Mouse (Mus musculus): ENCODE data around the gene Rimbp2. TPM values are rescaled to one million over a fixed set of nuclear protein-coding genes. Genes with fewer than 3 reads are reported as not detected.
"Not testable (repeated sequence)": the region's sequence is repeated elsewhere in the genome, so short reads cannot be mapped to it uniquely, and the experiment has no call there.

The Rimbp2 gene
- polyA plus RNA-seq, 1 experiment from 2014 or later, result not detected

DNA sequence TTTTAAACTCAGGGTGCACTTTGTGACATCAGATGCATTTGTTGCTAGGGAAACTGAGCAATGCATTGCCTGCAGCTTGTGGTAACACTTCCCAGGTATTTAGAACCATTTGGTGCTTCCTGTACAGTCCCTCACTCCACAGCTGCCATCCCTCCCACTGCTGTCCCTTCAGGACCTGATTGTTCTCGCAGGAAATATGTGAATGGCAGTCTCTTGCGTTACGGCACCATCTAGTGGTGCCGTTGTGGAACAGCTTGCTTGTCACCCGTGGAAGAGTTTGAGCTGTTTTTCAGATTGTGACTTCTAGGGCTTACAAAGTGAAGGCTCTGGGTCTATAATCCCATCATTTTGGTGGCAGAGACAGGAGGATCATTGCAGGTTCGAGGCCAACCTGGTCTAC is 219.3 kb downstream of the Rimbp2 start:
- H3K4me1 ChIP-seq, result no peaks in the 10 kb centered on the region
- ATAC-seq, result no peak
- H3K9ac ChIP-seq, result no peak overlapping the region
- H3K27me3 ChIP-seq (replicated peaks), result 0 out of 2 replicates have a peak, but pooled peaks cover 6% of the 10 kb centered on the region
- WGBS (ENCODE audit: insufficient replicate concordance), result 2% methylated on average over 6 of the region's 6 CpGs
- no peak overlapping the region for H3K4me2 ChIP-seq
- no peaks in the 10 kb centered on the region for H3K36me3 ChIP-seq
- no peaks in the 10 kb centered on the region for H3K9me3 ChIP-seq (replicated peaks)
- no peak overlapping the region for H3K27ac ChIP-seq
- H3K4me3 ChIP-seq, result no peak overlapping the region

DNA sequence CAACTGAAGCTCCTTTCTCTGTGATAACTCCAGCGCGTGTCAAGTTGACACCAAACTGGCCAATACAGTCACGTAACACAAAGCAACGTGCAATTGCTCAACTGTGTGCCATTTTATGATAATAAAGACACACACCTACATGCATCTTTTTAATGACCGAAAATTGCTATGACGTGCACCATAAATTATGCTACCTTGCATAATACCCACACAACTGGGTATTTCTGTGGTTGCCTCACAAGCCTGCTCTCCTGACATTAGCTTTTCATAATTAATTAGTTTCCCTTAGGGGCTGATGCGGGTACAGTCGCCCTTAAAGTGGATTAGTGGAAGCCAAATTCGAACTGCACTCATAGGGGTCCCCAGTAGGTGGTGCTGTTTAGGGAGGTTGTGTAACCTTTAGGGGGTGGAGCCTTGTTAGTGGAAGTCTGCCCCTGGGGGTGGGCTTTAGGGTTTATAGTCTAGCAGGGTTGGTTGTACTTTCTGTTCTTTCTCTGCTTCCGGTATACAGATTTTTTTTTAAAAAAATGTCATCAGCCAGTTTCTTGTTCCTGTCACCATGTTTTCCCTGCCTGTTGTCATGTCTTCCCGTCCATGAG is 220.8 kb downstream of the Rimbp2 start:
- Histone ChIP-seq H3K4me1 (no peaks in the 10 kb centered on the region), H3K36me3 (no peaks in the 10 kb centered on the region), H3K9me3 (replicated peaks) (no peaks in the 10 kb centered on the region), H3K27ac (no peak overlapping the region), H3K4me3 (no peak overlapping the region), H3K9ac (no peak overlapping the region), H3K27me3 (replicated peaks) (no peaks in the 10 kb centered on the region), H3K4me2 (no peak overlapping the region)
- no peak for ATAC-seq
- 63% methylated on average over 11 of the region's 11 CpGs for WGBS (ENCODE audit: insufficient replicate concordance)

DNA sequence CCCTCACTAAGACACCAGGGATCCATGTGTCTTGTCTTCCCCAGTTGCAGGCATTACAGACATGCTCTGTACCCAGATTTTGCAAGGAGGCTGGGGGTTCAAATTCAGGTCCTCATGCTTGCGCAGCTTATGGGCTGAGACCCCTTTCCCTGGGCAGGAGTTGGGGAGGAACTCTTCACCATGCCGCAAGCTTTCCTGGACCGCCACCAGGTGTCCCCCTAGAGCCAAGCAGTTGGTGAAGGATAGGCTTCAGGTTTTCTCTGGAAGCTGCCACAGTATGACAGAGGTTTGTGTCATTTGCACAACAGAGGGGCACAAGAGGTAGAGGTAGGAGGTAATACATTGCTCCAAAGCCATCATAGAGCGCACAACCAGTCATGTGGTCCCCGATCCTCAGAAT is 222.7 kb downstream of the Rimbp2 start:
- H3K27ac ChIP-seq, result no peak overlapping the region
- H3K4me3 ChIP-seq, result no peak overlapping the region
- no peak overlapping the region for H3K9ac ChIP-seq
- H3K36me3 ChIP-seq, result no peaks in the 10 kb centered on the region
- no peaks in the 10 kb centered on the region for H3K27me3 ChIP-seq (replicated peaks)
- 35% methylated on average over 5 of the region's 5 CpGs for WGBS (ENCODE audit: insufficient replicate concordance)
- ATAC-seq, result no peak
- H3K4me1 ChIP-seq, result no peaks in the 10 kb centered on the region
- H3K4me2 ChIP-seq, result no peak overlapping the region
- no peaks in the 10 kb centered on the region for H3K9me3 ChIP-seq (replicated peaks)

DNA sequence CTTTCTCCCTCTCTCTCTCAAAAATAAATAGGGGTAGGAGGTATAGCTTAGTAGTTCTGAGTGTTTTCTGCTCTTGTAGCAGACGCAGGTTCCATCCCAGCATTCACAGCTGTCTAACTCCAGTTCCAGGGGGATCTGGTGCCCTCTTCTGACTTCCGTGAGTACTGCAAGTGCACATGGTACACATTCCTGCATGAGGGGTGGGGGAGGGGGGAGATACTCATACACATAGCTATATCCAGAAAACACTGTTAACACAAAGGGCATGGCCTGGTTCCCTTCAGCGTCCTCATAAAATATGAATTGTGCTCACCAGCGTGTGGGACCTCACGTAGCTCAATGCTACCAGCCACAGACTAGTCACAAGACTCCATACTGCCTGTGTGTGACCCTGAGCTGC is 223.9 kb downstream of the Rimbp2 start:
- H3K27ac ChIP-seq, result no peak overlapping the region
- H3K4me3 ChIP-seq, result no peak overlapping the region
- WGBS (ENCODE audit: insufficient replicate concordance), result 58% methylated on average over 5 of the region's 5 CpGs
- H3K27me3 ChIP-seq (replicated peaks), result no peaks in the 10 kb centered on the region
- no peaks in the 10 kb centered on the region for H3K9me3 ChIP-seq (replicated peaks)
- no peak overlapping the region for H3K4me2 ChIP-seq
- H3K36me3 ChIP-seq, result no peaks in the 10 kb centered on the region
- H3K9ac ChIP-seq, result no peak overlapping the region
- ATAC-seq, result no peak
- H3K4me1 ChIP-seq, result no peaks in the 10 kb centered on the region

DNA sequence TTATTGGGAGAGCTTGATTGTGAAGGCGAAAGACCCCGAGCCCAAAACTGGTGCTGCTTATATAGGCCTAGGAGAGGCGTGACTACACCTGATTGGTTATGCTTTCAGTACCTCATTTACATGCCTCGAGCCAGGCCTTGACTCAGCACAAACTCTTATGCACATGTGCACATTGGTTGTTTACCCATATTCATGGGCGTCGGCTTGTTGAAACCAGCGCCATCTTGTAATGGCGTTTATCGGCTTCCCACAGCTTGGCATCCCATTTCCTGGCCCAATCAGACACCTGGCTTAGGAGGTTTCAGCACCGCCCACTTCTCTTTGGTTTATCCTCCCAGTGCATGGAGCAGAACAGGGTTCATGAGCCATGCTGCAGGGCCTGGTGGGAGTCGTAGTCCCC is 232.8 kb downstream of the Rimbp2 start:
- 78% methylated on average over 11 of the region's 11 CpGs for WGBS (ENCODE audit: insufficient replicate concordance)
- not testable (repeated sequence) for H3K27ac ChIP-seq; H3K9me3 ChIP-seq (replicated peaks); ATAC-seq; H3K4me2 ChIP-seq; H3K27me3 ChIP-seq (replicated peaks); H3K36me3 ChIP-seq; H3K4me3 ChIP-seq; H3K4me1 ChIP-seq; H3K9ac ChIP-seq

DNA sequence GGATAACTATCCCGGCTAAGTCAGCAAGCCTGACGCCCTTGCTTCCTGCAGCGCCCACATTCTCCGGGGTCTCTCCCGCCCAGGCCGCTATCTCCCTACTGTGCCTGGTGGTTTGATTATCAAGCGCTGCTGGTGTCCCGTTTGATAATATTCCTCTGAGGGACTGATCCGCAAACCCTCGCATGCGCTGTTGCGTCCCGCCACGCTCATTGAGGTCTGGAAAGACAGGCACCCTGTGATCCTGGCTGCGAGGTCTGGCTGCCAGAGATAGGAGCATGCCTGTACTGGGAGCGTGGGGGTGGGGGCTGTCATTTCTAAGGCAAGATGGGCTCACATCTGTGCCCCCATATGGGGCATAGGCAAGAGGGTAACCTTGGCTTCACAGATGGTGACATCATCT is 238.1 kb downstream of the Rimbp2 start:
- H3K9ac ChIP-seq, result no peak overlapping the region
- H3K4me3 ChIP-seq, result no peak overlapping the region
- no peak for ATAC-seq
- no peaks in the 10 kb centered on the region for H3K27me3 ChIP-seq (replicated peaks)
- no peaks in the 10 kb centered on the region for H3K4me1 ChIP-seq
- no peak overlapping the region for H3K4me2 ChIP-seq
- no peak overlapping the region for H3K27ac ChIP-seq
- 0 out of 2 replicates have a peak, but pooled peaks cover 10% of the 10 kb centered on the region for H3K9me3 ChIP-seq (replicated peaks)
- H3K36me3 ChIP-seq, result no peaks in the 10 kb centered on the region
- WGBS (ENCODE audit: insufficient replicate concordance), result 32% methylated on average over 16 of the region's 16 CpGs

DNA sequence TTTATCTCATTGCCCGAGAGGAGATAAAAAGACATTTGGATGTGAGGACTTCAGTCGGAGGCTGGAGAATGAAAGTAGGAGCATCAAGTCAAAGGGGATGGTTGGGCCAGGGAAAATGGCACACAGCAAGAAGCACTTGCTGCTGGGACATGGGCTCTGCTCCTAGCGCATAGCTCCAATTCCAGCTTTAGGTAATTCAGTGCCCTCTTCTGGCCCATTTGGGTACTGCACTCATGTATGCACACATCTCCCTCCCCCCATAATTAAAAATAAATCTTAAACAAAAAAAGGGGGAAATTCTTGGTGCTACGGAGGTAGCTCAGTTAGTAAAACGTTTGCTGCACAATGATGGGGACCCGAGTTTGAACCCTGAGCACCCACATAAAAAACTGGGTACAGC is 241.4 kb downstream of the Rimbp2 start:
- Histone ChIP-seq H3K27ac (no peak overlapping the region), H3K36me3 (no peaks in the 10 kb centered on the region), H3K9me3 (replicated peaks) (0 out of 2 replicates have a peak, but pooled peaks cover 7% of the 10 kb centered on the region), H3K4me2 (no peak overlapping the region), H3K4me3 (no peak overlapping the region), H3K4me1 (no peaks in the 10 kb centered on the region), H3K9ac (no peak overlapping the region), H3K27me3 (replicated peaks) (no peaks in the 10 kb centered on the region)
- WGBS (ENCODE audit: insufficient replicate concordance), result 69% methylated on average over 6 of the region's 6 CpGs
- ATAC-seq, result no peak

DNA sequence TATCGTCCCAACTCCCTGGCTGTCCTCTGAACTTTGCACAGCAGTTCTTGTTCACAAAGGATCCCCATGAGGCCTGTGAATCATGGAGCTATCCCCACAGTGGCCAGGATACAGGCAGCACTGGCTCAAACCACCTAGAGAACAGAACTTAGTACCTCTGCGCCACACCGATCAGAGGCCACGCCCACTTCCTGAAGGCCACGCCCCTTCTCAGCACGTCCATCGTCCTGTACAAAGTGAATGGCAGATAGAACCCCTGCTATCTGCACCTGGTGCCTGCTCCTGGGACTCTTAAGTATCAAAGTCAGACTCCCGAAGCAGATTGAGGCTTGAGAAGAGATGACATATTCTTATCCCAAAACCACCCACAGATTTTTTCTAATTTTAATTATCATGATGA is 242.7 kb downstream of the Rimbp2 start:
- no peak for ATAC-seq
- no peak overlapping the region for H3K4me2 ChIP-seq
- H3K9me3 ChIP-seq (replicated peaks), result 0 out of 2 replicates have a peak, but pooled peaks cover 10% of the 10 kb centered on the region
- H3K9ac ChIP-seq, result no peak overlapping the region
- H3K36me3 ChIP-seq, result no peaks in the 10 kb centered on the region
- no peaks in the 10 kb centered on the region for H3K27me3 ChIP-seq (replicated peaks)
- no peak overlapping the region for H3K4me3 ChIP-seq
- 19% methylated on average over 8 of the region's 8 CpGs for WGBS (ENCODE audit: insufficient replicate concordance)
- no peaks in the 10 kb centered on the region for H3K4me1 ChIP-seq
- no peak overlapping the region for H3K27ac ChIP-seq

DNA sequence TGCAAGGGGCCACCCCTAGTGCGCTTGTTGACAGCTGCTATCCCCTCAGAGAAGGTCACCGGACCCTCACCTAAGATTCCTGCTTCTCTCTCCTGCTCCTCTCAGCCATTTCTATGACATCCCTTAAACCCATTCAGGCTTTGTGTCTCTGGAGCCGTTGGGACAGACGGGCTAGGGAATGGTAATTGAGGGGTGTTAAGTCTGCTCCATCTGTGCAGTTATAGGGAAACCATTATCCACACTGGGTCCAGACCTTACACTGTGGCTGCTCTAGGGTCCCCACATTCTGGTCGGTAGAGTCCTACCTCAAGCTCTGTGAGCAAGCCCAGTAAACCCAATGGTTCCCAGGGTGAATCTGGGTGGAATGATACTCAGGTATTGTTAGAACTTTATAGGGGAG is 244.4 kb downstream of the Rimbp2 start:
- Histone ChIP-seq H3K36me3 (no peaks in the 10 kb centered on the region), H3K27me3 (replicated peaks) (no peaks in the 10 kb centered on the region), H3K4me1 (no peaks in the 10 kb centered on the region), H3K27ac (no peak overlapping the region), H3K9ac (no peak overlapping the region), H3K4me3 (no peak overlapping the region), H3K9me3 (replicated peaks) (0 out of 2 replicates have a peak, but pooled peaks cover 10% of the 10 kb centered on the region), H3K4me2 (no peak overlapping the region)
- no peak for ATAC-seq
- WGBS (ENCODE audit: insufficient replicate concordance), result 61% methylated on average over 5 of the region's 5 CpGs

Other genes with a start within 250 kb of the Rimbp2 start
- gene Stx2, start 55.1 kb upstream of the Rimbp2 start, polyA plus RNA-seq (2016; fragmentation: Nextera tagmentation; extraction: Ambion mirVana), result 95.8 and 106 TPM in 2 replicates
- gene Ran, start 66.6 kb upstream of the Rimbp2 start, polyA plus RNA-seq (2016; fragmentation: Nextera tagmentation; extraction: Ambion mirVana), result 682 and 694 TPM in 2 replicates
- 0.02 and 0.05 TPM in 2 replicates for gene Adgrd1, start 143.3 kb upstream of the Rimbp2 start, polyA plus RNA-seq (2016; fragmentation: Nextera tagmentation; extraction: Ambion mirVana)